Mouse (Mus musculus) heart, embryonic 11.5 days (tissue): ENCODE data around the gene Pbx1. TPM values are rescaled to one million over a fixed set of nuclear protein-coding genes. Genes with fewer than 3 reads are reported as not detected.

ENCODE experiments used
- ATAC-seq: fragments of 200-750 bp; cut with Nextera tagmentation; replicated peaks from 2 replicates; pipeline ENCODE4 v1.8.0; 2017; ENCODE audit warnings: moderate library complexity; ENCODE audit not compliant: insufficient number of reproducible peaks, low FRiP score, low TSS enrichment
- H3K27ac ChIP-seq: fragments of 300-500 bp; sonication (generic); 2 replicates; pipeline ENCODE4 v1.5.1; 2014; ENCODE audit warnings: mild to moderate bottlenecking, low read depth, low read length
- H3K27me3 ChIP-seq: fragments of 300-500 bp; sonication (generic); 2 replicates; pipeline ENCODE4 v1.6.1; 2014; ENCODE audit warnings: mild to moderate bottlenecking, low read length, mixed read lengths; ENCODE audit not compliant: control insufficient read depth, insufficient read depth
- H3K36me3 ChIP-seq: fragments of 300-500 bp; sonication (generic); 2 replicates; pipeline ENCODE4 v1.6.1; 2014; ENCODE audit warnings: mild to moderate bottlenecking, low read length, moderate library complexity, mixed read lengths; ENCODE audit not compliant: control insufficient read depth, insufficient read depth
- H3K4me1 ChIP-seq: fragments of 300-500 bp; sonication (generic); 2 replicates; pipeline ENCODE4 v1.6.1; 2014; ENCODE audit warnings: low read length; ENCODE audit not compliant: control insufficient read depth, insufficient read depth
- H3K4me2 ChIP-seq: fragments of 300-500 bp; sonication (generic); 2 replicates; pipeline ENCODE4 v1.6.1; 2014; ENCODE audit warnings: mild to moderate bottlenecking, moderate library complexity
- H3K4me3 ChIP-seq: fragments of 300-500 bp; sonication (generic); 2 replicates; pipeline ENCODE4 v1.5.1; 2014; ENCODE audit warnings: low read depth, low read length
- H3K9ac ChIP-seq: fragments of 300-500 bp; sonication (generic); 2 replicates; pipeline ENCODE4 v1.6.1; 2014; ENCODE audit warnings: mild to moderate bottlenecking, low read depth, low read length, moderate library complexity
- H3K9me3 ChIP-seq: fragments of 300-500 bp; sonication (generic); replicated peaks from 2 replicates; pipeline ENCODE4 v1.6.1; 2016; ENCODE audit warnings: low read length; ENCODE audit not compliant: control insufficient read depth
- WGBS: fragments of 180-500 bp; shearing (Covaris S2); extraction: QIAGEN DNeasy Blood & Tissue Kit; methylation state at CpG from one replicate; pipeline ENCODE4 v1.1.7; 2014; ENCODE audit not compliant: insufficient replicate concordance; 5-methylcytosine and 5-hydroxymethylcytosine counted together
- polyA plus RNA-seq: library from polyadenylated mRNA; unstranded; fragments of >200 nt; fragmentation: Nextera tagmentation; extraction: Ambion mirVana; gene quantifications from 2 replicates; pipeline ENCODE4 v1.2.1, GENCODE M21; 2014

The Pbx1 gene
- polyA plus RNA-seq, 1 experiment from 2014 or later, result 33.5 TPM

DNA sequence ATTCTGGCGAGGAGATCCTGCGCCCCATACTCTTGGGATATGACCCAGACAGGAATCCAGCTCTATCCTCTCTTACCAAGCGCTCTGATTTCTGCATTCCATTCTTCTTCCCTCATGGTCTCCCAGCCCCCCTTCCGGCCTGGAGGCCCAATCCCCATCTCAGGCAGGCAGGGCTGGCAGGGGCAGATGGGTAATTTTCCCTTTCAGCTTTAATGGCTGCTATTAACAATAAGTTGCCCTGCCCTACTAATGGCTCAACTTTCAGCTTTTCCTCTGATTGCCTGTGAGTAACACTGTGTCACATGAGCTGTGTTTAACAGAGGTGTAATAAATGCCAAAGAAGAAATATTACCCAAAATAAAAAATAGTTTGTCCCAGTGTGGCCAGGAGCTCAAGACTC, 201.9 kb downstream of the Pbx1 start:
- 60% methylated on average over 4 of the region's 4 CpGs for WGBS
- Histone ChIP-seq H3K36me3 (no peaks in the 10 kb centered on the region), H3K9me3 (no peaks in the 10 kb centered on the region), H3K4me1 (peaks cover 25% of the 10 kb centered on the region), H3K4me3 (no peak overlapping the region), H3K27ac (no peak overlapping the region), H3K4me2 (no peak overlapping the region), H3K9ac (no peak overlapping the region), H3K27me3 (no peaks in the 10 kb centered on the region)
- ATAC-seq, result no peak

DNA sequence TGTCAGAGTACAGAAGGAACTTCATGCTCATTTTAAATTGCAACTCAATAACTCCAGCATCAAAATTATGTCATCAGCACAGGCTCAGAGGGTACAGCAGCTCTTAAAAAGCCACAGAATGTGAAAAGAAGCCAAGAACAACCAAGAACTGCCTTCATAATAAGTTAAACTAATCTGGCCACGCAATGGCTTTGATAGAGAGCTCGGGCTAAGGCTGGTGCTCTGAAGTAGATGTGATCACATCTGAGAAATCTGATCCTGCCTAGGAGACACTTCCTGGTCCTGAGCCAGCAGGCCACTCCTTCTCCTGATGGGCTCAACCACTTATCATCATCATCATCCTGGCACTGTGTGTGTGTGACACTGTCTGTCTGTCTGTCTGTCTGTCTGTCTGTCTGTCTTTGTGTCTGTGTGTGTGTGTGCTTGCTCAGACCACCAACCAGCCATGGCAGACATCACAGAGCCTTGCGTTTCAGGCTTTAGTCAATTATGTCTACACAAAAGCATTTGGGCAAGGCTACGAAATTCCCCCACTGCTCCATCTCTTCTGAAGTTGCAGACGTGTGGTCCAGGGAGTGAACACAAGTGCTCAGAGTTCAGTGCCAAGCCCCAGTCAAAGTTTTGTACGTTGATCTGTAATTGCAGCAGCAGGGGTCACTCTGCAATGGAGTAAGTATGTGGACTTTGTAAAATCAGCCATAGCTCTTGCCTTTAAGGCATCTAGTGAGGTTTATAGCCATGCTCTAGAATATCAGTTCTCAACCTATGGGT, 203.1 kb downstream of the Pbx1 start:
- Histone ChIP-seq H3K9ac (no peak overlapping the region), H3K4me3 (no peak overlapping the region), H3K27ac (no peak overlapping the region), H3K36me3 (no peaks in the 10 kb centered on the region), H3K4me1 (peaks cover 20% of the 10 kb centered on the region), H3K4me2 (no peak overlapping the region), H3K27me3 (no peaks in the 10 kb centered on the region), H3K9me3 (no peaks in the 10 kb centered on the region)
- WGBS, result 77% methylated on average over 6 of the region's 6 CpGs
- ATAC-seq, result no peak

DNA sequence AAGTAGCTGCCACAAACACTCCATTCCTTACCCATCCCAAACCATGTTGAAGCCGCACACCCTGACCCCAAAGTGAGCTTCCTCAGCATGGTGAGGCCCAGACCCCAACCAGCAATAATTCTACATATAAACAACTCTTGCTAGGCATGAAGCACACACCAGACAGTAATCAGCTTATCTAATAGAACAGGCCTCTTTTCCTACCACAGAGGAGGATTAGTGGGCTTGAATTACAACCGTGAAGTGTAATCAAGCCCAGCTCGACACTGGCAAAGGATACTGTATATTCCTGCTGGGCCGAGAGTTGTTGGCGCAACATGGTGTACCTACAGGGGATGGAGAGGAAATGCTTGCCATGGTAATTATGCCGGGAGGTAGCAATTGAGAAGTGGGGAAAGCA, 205.9 kb downstream of the Pbx1 start:
- H3K27ac ChIP-seq, result no peak overlapping the region
- H3K4me1 ChIP-seq, result peaks cover 22% of the 10 kb centered on the region
- no peaks in the 10 kb centered on the region for H3K36me3 ChIP-seq
- ATAC-seq, result no peak
- H3K9me3 ChIP-seq, result no peaks in the 10 kb centered on the region
- no peak overlapping the region for H3K4me2 ChIP-seq
- H3K4me3 ChIP-seq, result no peak overlapping the region
- WGBS, result 73% methylated on average over 6 of the region's 6 CpGs
- H3K27me3 ChIP-seq, result no peaks in the 10 kb centered on the region
- no peak overlapping the region for H3K9ac ChIP-seq

DNA sequence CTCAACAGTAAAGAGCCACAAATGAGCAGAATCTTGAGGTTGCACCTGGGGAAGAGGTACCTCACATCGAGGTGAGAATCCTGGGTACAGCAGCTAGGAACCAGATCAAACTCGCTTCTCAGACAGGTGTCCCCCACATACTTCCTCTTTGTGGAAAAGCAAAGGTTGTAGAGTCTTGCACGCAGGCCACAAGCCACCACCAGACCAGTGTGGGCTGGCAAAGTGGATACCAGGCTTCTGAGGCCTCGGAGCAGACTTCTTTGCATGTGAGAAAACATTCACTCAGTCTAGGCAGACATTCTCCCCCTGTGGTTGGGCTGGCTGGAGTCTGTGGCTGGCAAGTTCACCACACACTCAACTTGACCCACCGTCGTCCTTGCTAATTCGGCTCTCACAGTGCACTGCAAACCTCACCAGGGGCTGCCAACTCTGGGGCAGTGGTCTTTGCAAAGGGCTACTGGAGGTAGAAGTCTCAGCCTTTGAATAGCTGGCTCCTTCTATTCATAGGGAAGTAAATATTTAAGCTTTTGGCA, 206.4 kb downstream of the Pbx1 start:
- H3K9me3 ChIP-seq, result no peaks in the 10 kb centered on the region
- H3K27me3 ChIP-seq, result no peaks in the 10 kb centered on the region
- peaks cover 22% of the 10 kb centered on the region for H3K4me1 ChIP-seq
- no peaks in the 10 kb centered on the region for H3K36me3 ChIP-seq
- no peak for ATAC-seq
- H3K4me3 ChIP-seq, result no peak overlapping the region
- 86% methylated on average over 7 of the region's 7 CpGs for WGBS
- H3K4me2 ChIP-seq, result no peak overlapping the region
- no peak overlapping the region for H3K9ac ChIP-seq
- H3K27ac ChIP-seq, result no peak overlapping the region

DNA sequence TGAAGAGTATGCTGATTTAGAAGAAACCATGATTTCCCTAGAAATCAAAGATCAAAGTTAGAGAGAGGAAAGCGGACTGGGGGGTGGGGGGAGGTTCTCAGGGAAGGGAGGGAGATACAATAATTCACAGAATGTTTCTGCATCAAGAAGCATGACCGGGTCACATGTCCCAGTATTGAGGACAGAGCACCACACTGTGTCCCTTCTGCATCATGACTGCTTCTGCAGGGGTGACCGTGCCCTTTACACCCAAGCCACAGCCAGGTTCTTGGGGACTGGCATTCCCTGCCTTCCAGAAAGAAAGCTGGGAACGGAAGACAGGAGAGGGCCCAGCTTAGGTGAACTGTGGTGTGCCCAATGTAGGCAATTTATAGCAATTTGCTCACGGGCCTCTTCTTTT, 207.9 kb downstream of the Pbx1 start:
- Histone ChIP-seq H3K4me1 (peaks cover 24% of the 10 kb centered on the region), H3K4me3 (no peak overlapping the region), H3K4me2 (no peak overlapping the region), H3K36me3 (no peaks in the 10 kb centered on the region), H3K9me3 (no peaks in the 10 kb centered on the region), H3K9ac (no peak overlapping the region), H3K27me3 (no peaks in the 10 kb centered on the region), H3K27ac (no peak overlapping the region)
- ATAC-seq, result no peak
- WGBS, result 88% methylated on average over 5 of the region's 5 CpGs

DNA sequence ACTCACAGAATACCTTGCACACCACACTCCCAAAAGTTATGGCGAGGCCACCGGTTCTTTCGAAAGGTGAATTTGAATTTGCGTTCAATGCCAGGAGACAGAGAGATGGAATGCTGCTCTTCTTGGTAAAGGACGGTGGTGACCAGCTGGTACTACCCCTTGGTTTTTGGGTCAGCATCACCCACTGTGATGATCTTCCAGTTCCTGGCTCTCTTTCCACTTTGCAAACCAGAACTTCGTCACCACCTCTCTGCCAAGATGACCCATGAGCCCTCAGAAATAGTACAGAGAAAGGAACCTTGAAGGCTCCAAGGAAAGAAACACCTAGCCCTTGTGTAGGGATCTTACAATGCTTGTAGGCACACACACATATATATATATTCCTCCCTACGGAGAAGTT, 209.3 kb downstream of the Pbx1 start:
- no peak overlapping the region for H3K4me2 ChIP-seq
- H3K9me3 ChIP-seq, result no peaks in the 10 kb centered on the region
- WGBS, result 91% methylated on average over 7 of the region's 7 CpGs
- H3K4me3 ChIP-seq, result no peak overlapping the region
- H3K4me1 ChIP-seq, result peaks cover 27% of the 10 kb centered on the region
- no peak for ATAC-seq
- H3K27ac ChIP-seq, result no peak overlapping the region
- H3K9ac ChIP-seq, result no peak overlapping the region
- no peaks in the 10 kb centered on the region for H3K36me3 ChIP-seq
- H3K27me3 ChIP-seq, result no peaks in the 10 kb centered on the region

DNA sequence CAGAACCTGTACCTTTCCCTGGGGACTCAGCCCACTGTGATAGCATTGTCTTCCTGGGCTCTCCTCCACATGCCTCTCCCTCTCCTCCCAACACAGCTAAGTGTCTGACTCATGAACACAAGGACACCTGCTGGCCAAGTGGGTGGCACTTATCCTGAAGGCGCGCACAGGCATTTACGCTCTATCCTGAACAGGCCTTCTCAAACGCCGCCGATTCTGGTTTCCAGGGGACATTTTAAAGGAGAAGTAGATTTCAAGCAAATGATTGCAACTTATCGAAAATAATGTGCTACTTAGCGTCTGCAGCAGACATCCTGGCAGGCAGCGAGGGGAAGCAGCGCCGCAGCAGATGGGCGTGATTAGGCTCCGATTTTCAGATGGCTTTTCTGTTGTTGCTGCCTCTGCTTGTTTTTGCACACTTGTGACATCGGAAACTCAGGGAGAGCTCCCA, 211.0 kb downstream of the Pbx1 start:
- H3K4me2 ChIP-seq, result peak overlapping the region; percentile 22
- no peak overlapping the region for H3K9ac ChIP-seq
- no peak overlapping the region for H3K27ac ChIP-seq
- no peak; the same call in 1 of the 2 replicates for ATAC-seq
- no peaks in the 10 kb centered on the region for H3K9me3 ChIP-seq
- no peak overlapping the region for H3K4me3 ChIP-seq
- no peaks in the 10 kb centered on the region for H3K36me3 ChIP-seq
- no peaks in the 10 kb centered on the region for H3K27me3 ChIP-seq
- peaks cover 34% of the 10 kb centered on the region for H3K4me1 ChIP-seq
- WGBS, result 65% methylated on average over 14 of the region's 14 CpGs

DNA sequence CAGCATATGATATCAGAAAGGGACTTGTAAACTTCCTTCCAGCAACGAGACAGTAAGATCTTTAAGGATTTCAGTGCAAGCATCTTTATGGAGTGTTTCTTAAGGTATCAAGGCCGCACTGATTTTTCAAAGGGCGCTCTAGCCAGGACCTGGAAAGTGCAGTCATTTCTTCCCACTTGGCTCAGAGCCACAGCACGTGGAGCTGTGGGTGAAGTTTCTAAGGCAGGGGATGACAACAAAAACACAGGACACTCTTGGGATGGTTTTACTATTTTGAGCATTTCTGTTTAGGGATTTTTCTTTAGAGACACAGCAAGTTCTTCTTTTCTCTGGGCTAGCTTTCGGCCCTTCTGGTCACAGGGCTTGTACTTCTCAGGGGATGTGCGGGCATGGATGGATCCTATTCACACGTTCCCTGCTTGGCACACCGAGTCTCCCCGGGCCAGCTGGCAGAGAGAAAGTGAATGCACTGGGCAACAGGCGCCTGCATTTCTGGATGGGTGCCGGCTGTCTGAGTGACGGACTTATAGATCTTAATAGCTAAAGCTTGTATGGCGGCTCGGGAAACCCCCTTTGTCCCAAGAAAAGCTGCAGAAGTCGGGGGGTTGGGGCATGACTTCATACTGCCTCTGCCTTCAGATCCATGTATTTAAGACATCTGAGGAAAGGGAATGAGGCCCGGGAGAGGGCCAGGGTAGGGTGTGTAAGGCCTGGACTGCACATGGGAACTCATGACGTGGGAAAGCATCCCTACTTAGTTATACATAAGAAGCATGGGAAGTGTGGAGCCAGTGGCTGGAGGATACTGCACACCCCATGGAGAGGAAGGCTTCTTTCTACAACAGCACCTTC, 215.9 kb downstream of the Pbx1 start:
- no peak for ATAC-seq
- H3K27ac ChIP-seq, result no peak overlapping the region
- WGBS, result 77% methylated on average over 17 of the region's 17 CpGs

More for the DNA sequence above, 215.9 kb downstream of the Pbx1 start:
- Histone ChIP-seq H3K27me3 (no peaks in the 10 kb centered on the region), H3K9ac (no peak overlapping the region), H3K4me2 (no peak overlapping the region), H3K36me3 (no peaks in the 10 kb centered on the region), H3K9me3 (no peaks in the 10 kb centered on the region), H3K4me3 (no peak overlapping the region), H3K4me1 (peaks cover 45% of the 10 kb centered on the region)
